Mouse (Mus musculus) forebrain, embryonic 13.5 days (tissue): ENCODE measurements around the gene Mgat4e. TPM values are rescaled to one million over a fixed set of nuclear protein-coding genes. Genes with fewer than 3 reads are reported as not detected.
"Not testable (repeated sequence)": the region's sequence is repeated elsewhere in the genome, so short reads cannot be mapped to it uniquely, and the experiment has no call there.

Source experiments
- ATAC-seq: fragments of 200-750 bp; cut with Nextera tagmentation; 2 replicates; pipeline ENCODE4 v1.8.0; 2017
- H3K27ac ChIP-seq: fragments of 300-500 bp; sonication (generic); 2 replicates; pipeline ENCODE4 v1.5.1; 2015; ENCODE audit warnings: inconsistent platforms, mild to moderate bottlenecking, moderate library complexity
- H3K27me3 ChIP-seq: fragments of 300-500 bp; sonication (generic); 2 replicates; pipeline ENCODE4 v1.6.1; 2015; ENCODE audit warnings: mild to moderate bottlenecking, inconsistent platforms
- H3K36me3 ChIP-seq: fragments of 300-500 bp; sonication (generic); 2 replicates; pipeline ENCODE4 v1.6.1; 2015; ENCODE audit warnings: mild to moderate bottlenecking, inconsistent platforms; ENCODE audit not compliant: poor library complexity, severe bottlenecking
- H3K4me1 ChIP-seq: fragments of 300-500 bp; sonication (generic); 2 replicates; pipeline ENCODE4 v1.6.1; 2015; ENCODE audit warnings: inconsistent platforms
- H3K4me2 ChIP-seq: fragments of 300-500 bp; sonication (generic); 2 replicates; pipeline ENCODE4 v1.6.1; 2015; ENCODE audit warnings: inconsistent platforms, mild to moderate bottlenecking, moderate library complexity
- H3K4me3 ChIP-seq: fragments of 300-500 bp; sonication (generic); 2 replicates; pipeline ENCODE4 v1.5.1; 2015; ENCODE audit warnings: mild to moderate bottlenecking, inconsistent platforms
- H3K9ac ChIP-seq: fragments of 300-500 bp; sonication (generic); 2 replicates; pipeline ENCODE4 v1.6.1; 2015; ENCODE audit warnings: mild to moderate bottlenecking, inconsistent platforms
- H3K9me3 ChIP-seq: fragments of 300-500 bp; sonication (generic); replicated peaks from 2 replicates; pipeline ENCODE4 v1.6.1; 2016; ENCODE audit warnings: inconsistent platforms
- WGBS: fragments of 180-500 bp; shearing (Covaris S2); methylation state at CpG from one replicate; pipeline ENCODE4 v1.1.7; 2015; 5-methylcytosine and 5-hydroxymethylcytosine counted together
- polyA plus RNA-seq: library from polyadenylated mRNA; unstranded; fragments of >200 nt; fragmentation: Nextera tagmentation; extraction: Ambion mirVana; gene quantifications from 2 replicates; pipeline ENCODE4 v1.2.1, GENCODE M21; 2015

Gene Mgat4e
- polyA plus RNA-seq, 1 experiment from 2014 or later, result not detected

- Histone ChIP-seq H3K9me3 (no peaks in the 10 kb centered on the region), H3K36me3 (no peaks in the 10 kb centered on the region), H3K27ac (no peak overlapping the region), H3K9ac (no peak overlapping the region), H3K27me3 (no peaks in the 10 kb centered on the region), H3K4me3 (no peak overlapping the region), H3K4me2 (no peak overlapping the region), H3K4me1 (peaks cover 13% of the 10 kb centered on the region; the same call in 1 of the 2 replicates)
- WGBS, result 68% methylated on average over 3 of the region's 3 CpGs
- no peak for ATAC-seq
Observed at GRCm38 (mm10) chr1:134552396-134552795, 2.9 kb upstream of the Mgat4e start.

GRCm38 (mm10) chr1:134551869-134552268, 2.4 kb upstream of the Mgat4e start:
- no peak for ATAC-seq
- no peaks in the 10 kb centered on the region for H3K27me3 ChIP-seq
- no peaks in the 10 kb centered on the region for H3K36me3 ChIP-seq
- peaks cover 9% of the 10 kb centered on the region; the same call in 1 of the 2 replicates for H3K4me1 ChIP-seq
- no peak overlapping the region for H3K4me2 ChIP-seq
- no peak overlapping the region for H3K27ac ChIP-seq
- H3K9me3 ChIP-seq, result no peaks in the 10 kb centered on the region
- no peak overlapping the region for H3K4me3 ChIP-seq
- 87% methylated on average over 3 of the region's 3 CpGs for whole genome bisulfite sequencing
- H3K9ac ChIP-seq, result no peak overlapping the region

- Histone ChIP-seq H3K9me3 (0 out of 2 replicates have a peak, but pooled peaks cover 4% of the 10 kb centered on the region), H3K27me3 (no peaks in the 10 kb centered on the region), H3K9ac (no peak overlapping the region), H3K27ac (no peak overlapping the region), H3K4me3 (no peak overlapping the region), H3K4me1 (no peaks in the 10 kb centered on the region), H3K4me2 (no peak overlapping the region), H3K36me3 (no peaks in the 10 kb centered on the region)
- 54% methylated on average over 4 of the region's 4 CpGs for WGBS
- no peak for ATAC-seq
Observed at GRCm38 (mm10) chr1:134548231-134548630, 1.3 kb downstream of the Mgat4e start.

GRCm38 (mm10) chr1:134540610-134541009, 8.9 kb downstream of the Mgat4e start:
- Histone ChIP-seq H3K9ac (no peak overlapping the region), H3K9me3 (0 out of 2 replicates have a peak, but pooled peaks cover 4% of the 10 kb centered on the region), H3K4me2 (no peak overlapping the region), H3K36me3 (no peaks in the 10 kb centered on the region), H3K4me3 (no peak overlapping the region), H3K27me3 (no peaks in the 10 kb centered on the region), H3K4me1 (no peaks in the 10 kb centered on the region), H3K27ac (no peak overlapping the region)
- 91% methylated on average over 10 of the region's 10 CpGs for WGBS
- ATAC-seq, result no peak

- no peak overlapping the region for H3K9ac ChIP-seq
- no peaks in the 10 kb centered on the region for H3K9me3 ChIP-seq
- no peaks in the 10 kb centered on the region for H3K27me3 ChIP-seq
- peaks cover 3% of the 10 kb centered on the region; the same call in 1 of the 2 replicates for H3K4me1 ChIP-seq
- no peak overlapping the region for H3K4me3 ChIP-seq
- H3K36me3 ChIP-seq, result no peaks in the 10 kb centered on the region
- no peak overlapping the region for H3K4me2 ChIP-seq
- WGBS, result 78% methylated on average over 3 of the region's 3 CpGs
- ATAC-seq, result no peak
- no peak overlapping the region for H3K27ac ChIP-seq
Observed at GRCm38 (mm10) chr1:134535513-134535912, 14.0 kb downstream of the Mgat4e start.

- H3K27ac ChIP-seq, result no peak overlapping the region
- no peaks in the 10 kb centered on the region for H3K36me3 ChIP-seq
- peaks cover 6% of the 10 kb centered on the region for H3K4me1 ChIP-seq
- no peaks in the 10 kb centered on the region for H3K27me3 ChIP-seq
- no peak for ATAC-seq
- H3K4me3 ChIP-seq, result no peak overlapping the region
- no peak overlapping the region for H3K4me2 ChIP-seq
- H3K9ac ChIP-seq, result no peak overlapping the region
- no peaks in the 10 kb centered on the region for H3K9me3 ChIP-seq
- WGBS, result 97% methylated on average over 1 of the region's 1 CpGs
Observed at GRCm38 (mm10) chr1:134535054-134535453, 14.4 kb downstream of the Mgat4e start.

GRCm38 (mm10) chr1:134533710-134534109, 15.8 kb downstream of the Mgat4e start:
- not testable (repeated sequence) for H3K4me3 ChIP-seq, H3K27me3 ChIP-seq, H3K27ac ChIP-seq, H3K36me3 ChIP-seq, H3K9me3 ChIP-seq, ATAC-seq, H3K9ac ChIP-seq, H3K4me1 ChIP-seq, H3K4me2 ChIP-seq
- WGBS, result 93% methylated on average over 10 of the region's 10 CpGs

- WGBS, result 39% methylated on average over 6 of the region's 6 CpGs
- H3K36me3 ChIP-seq, result no peaks in the 10 kb centered on the region
- peaks cover 6% of the 10 kb centered on the region for H3K4me1 ChIP-seq
- H3K9me3 ChIP-seq, result no peaks in the 10 kb centered on the region
- no peak overlapping the region for H3K4me2 ChIP-seq
- no peak overlapping the region for H3K9ac ChIP-seq
- no peaks in the 10 kb centered on the region for H3K27me3 ChIP-seq
- peak; percentile 71; the same call in 1 of the 2 replicates for ATAC-seq
- H3K27ac ChIP-seq, result peak overlapping the region; percentile 45; the same call in 1 of the 2 replicates
- H3K4me3 ChIP-seq, result no peak overlapping the region
Observed at GRCm38 (mm10) chr1:134530618-134531017, 18.9 kb downstream of the Mgat4e start.

GRCm38 (mm10) chr1:134526752-134527151, 22.7 kb downstream of the Mgat4e start:
- Histone ChIP-seq H3K4me2 (no peak overlapping the region), H3K4me1 (peaks cover 6% of the 10 kb centered on the region), H3K36me3 (no peaks in the 10 kb centered on the region), H3K27ac (no peak overlapping the region), H3K9ac (no peak overlapping the region), H3K4me3 (no peak overlapping the region), H3K9me3 (no peaks in the 10 kb centered on the region), H3K27me3 (no peaks in the 10 kb centered on the region)
- WGBS, result 88% methylated on average over 6 of the region's 6 CpGs
- no peak for ATAC-seq

GRCm38 (mm10) chr1:134525015-134525414, 24.5 kb downstream of the Mgat4e start:
- H3K9ac ChIP-seq, result no peak overlapping the region
- no peak overlapping the region for H3K4me2 ChIP-seq
- H3K4me1 ChIP-seq, result no peaks in the 10 kb centered on the region
- H3K36me3 ChIP-seq, result no peaks in the 10 kb centered on the region
- ATAC-seq, result no peak
- no peaks in the 10 kb centered on the region for H3K27me3 ChIP-seq
- H3K9me3 ChIP-seq, result no peaks in the 10 kb centered on the region
- WGBS, result 93% methylated on average over 1 of the region's 1 CpGs
- no peak overlapping the region for H3K27ac ChIP-seq
- H3K4me3 ChIP-seq, result no peak overlapping the region

- no peak for ATAC-seq
- no peak overlapping the region for H3K9ac ChIP-seq
- no peak overlapping the region for H3K4me2 ChIP-seq
- H3K36me3 ChIP-seq, result no peaks in the 10 kb centered on the region
- no peaks in the 10 kb centered on the region for H3K9me3 ChIP-seq
- no peak overlapping the region for H3K27ac ChIP-seq
- no peaks in the 10 kb centered on the region for H3K4me1 ChIP-seq
- H3K27me3 ChIP-seq, result no peaks in the 10 kb centered on the region
- H3K4me3 ChIP-seq, result no peak overlapping the region
- 68% methylated on average over 5 of the region's 5 CpGs for WGBS
Observed at GRCm38 (mm10) chr1:134524424-134524823, 25.1 kb downstream of the Mgat4e start.

- Histone ChIP-seq H3K4me3 (no peak overlapping the region), H3K4me1 (no peaks in the 10 kb centered on the region), H3K4me2 (no peak overlapping the region), H3K9ac (no peak overlapping the region), H3K36me3 (no peaks in the 10 kb centered on the region), H3K27ac (no peak overlapping the region), H3K9me3 (no peaks in the 10 kb centered on the region), H3K27me3 (no peaks in the 10 kb centered on the region)
- no peak for ATAC-seq
- WGBS, result 53% methylated on average over 2 of the region's 2 CpGs
Observed at GRCm38 (mm10) chr1:134522325-134522724, 27.2 kb downstream of the Mgat4e start.

- Histone ChIP-seq H3K4me1 (peaks cover 8% of the 10 kb centered on the region), H3K4me2 (no peak overlapping the region), H3K9me3 (no peaks in the 10 kb centered on the region), H3K9ac (no peak overlapping the region), H3K27me3 (no peaks in the 10 kb centered on the region), H3K4me3 (no peak overlapping the region), H3K27ac (no peak overlapping the region), H3K36me3 (no peaks in the 10 kb centered on the region)
- WGBS, result 84% methylated on average over 7 of the region's 7 CpGs
- ATAC-seq, result no peak
Observed at GRCm38 (mm10) chr1:134521163-134521562, 28.3 kb downstream of the Mgat4e start.
